9 mouse cellular contexts compared by ENCODE assay signal in genomic region chr8:113635592-113636279, GRCm38 (mm10). TPM values are rescaled to one million over a fixed set of nuclear protein-coding genes. Genes with fewer than 3 reads are reported as not detected.
DNase-seq lines count a peak whose midpoint lies in the region; ATAC-seq and TF ChIP-seq lines count a peak whose summit lies in the region.
"Had no signal": no experiment of that assay in that cellular context is flagged by ENCODE, and none has a peak within 500 bp of the region (broad histone marks: within the 10 kb centered on the region; RNA-seq: fewer than 3 reads in every experiment).

No protein-coding gene starts in this region.

- no peaks in the 10 kb centered on the region for H3K27me3 ChIP-seq in kidney, postnatal 0 days (ENCODE audit: insufficient read depth, low read length)
- no peaks in the 10 kb centered on the region for H3K27me3 ChIP-seq in MEL (ENCODE audit: control insufficient read depth in 1 of 2, insufficient read depth in 2 of 2, low read length in 2 of 2)
- no peaks in the 10 kb centered on the region for H3K27me3 ChIP-seq in embryonic facial prominence, embryonic 14.5 days (replicated peaks; ENCODE audit: control insufficient read depth, insufficient read depth, low read length)
- no peaks in the 10 kb centered on the region for H3K27me3 ChIP-seq in intestine, embryonic 16.5 days (replicated peaks; ENCODE audit: control insufficient read depth, insufficient read depth, low read length)

- no peak for TF ChIP-seq CTCF in kidney, postnatal 0 days (IDR thresholded peaks at IDR 0.05; ENCODE audit: low read depth)
- no peak for TF ChIP-seq CTCF in MEL (IDR thresholded peaks at IDR 0.05 in 2 of 3, conservative IDR thresholded peaks at IDR 0.05 in 1 of 3; ENCODE audit: control insufficient read depth in 1 of 3, insufficient read depth in 1 of 3, low read depth in 2 of 3, low read length in 3 of 3, poor library complexity in 1 of 3, severe bottlenecking in 1 of 3)

- H3K36me3 ChIP-seq in kidney, postnatal 0 days (ENCODE audit: insufficient read depth, low read length) = 0 out of 2 replicates have a peak, but pooled peaks cover 18% of the 10 kb centered on the region
- H3K36me3 ChIP-seq in MEL (ENCODE audit: control insufficient read depth in 1 of 2, insufficient read depth in 2 of 2, low read length in 2 of 2) = peaks cover 0 to 4% of the 10 kb centered on the region in 2 experiments; a peak in 1 of 4 replicates
- H3K36me3 ChIP-seq in embryonic facial prominence, embryonic 14.5 days (ENCODE audit: control insufficient read depth, insufficient read depth, low read length) = peaks cover 29% of the 10 kb centered on the region
- H3K36me3 ChIP-seq in intestine, embryonic 16.5 days (ENCODE audit: control insufficient read depth, insufficient read depth, low read length) = peaks cover 16% of the 10 kb centered on the region; the same call in 1 of the 2 replicates

- peak; percentile 85 for ATAC-seq in kidney, postnatal 0 days (replicated peaks; ENCODE audit: low FRiP score, low read depth)
- ATAC-seq in embryonic facial prominence, embryonic 14.5 days (ENCODE audit: low read depth) = peak; percentile 77
- ATAC-seq in intestine, embryonic 16.5 days = peak; percentile 88
- peak; percentile 75 for ATAC-seq in megakaryocyte-erythroid progenitor cell, adult 5-6 weeks (replicated peaks; ENCODE audit: low FRiP score, low TSS enrichment, poor library complexity, severe bottlenecking)

- TF ChIP-seq POLR2A in MEL (IDR thresholded peaks at IDR 0.05; ENCODE audit: control insufficient read depth in 1 of 2, insufficient read depth in 1 of 2, low read depth in 1 of 2, low read length in 2 of 2, poor library complexity in 1 of 2) = peak; percentile 73 to 79

- DNase-seq in kidney, postnatal 0 days (ENCODE audit: low spot score) = peak; percentile 94
- no peak for DNase-seq in kidney, postnatal 14 days
- peak; percentile 94 for DNase-seq in MEL (ENCODE audit: low read depth, low spot score)
- DNase-seq in embryonic facial prominence, embryonic 14.5 days (ENCODE audit: low spot score) = peak; percentile 94
- DNase-seq in retina, postnatal 1 day = no peak
- DNase-seq in gastrocnemius, adult 18-20 months (ENCODE audit: low spot score) = no peak

- H3K4me3 ChIP-seq in kidney, postnatal 0 days (replicated peaks; ENCODE audit: low read depth, low read length) = peak overlapping the region; percentile 61
- H3K4me3 ChIP-seq in MEL (ENCODE audit: control insufficient read depth in 1 of 2, insufficient read depth in 1 of 2, low read depth in 2 of 2, low read length in 2 of 2) = peak overlapping the region; percentile 70 to 85
- H3K4me3 ChIP-seq in embryonic facial prominence, embryonic 14.5 days (ENCODE audit: low read depth, low read length) = peak overlapping the region; percentile 65
- H3K4me3 ChIP-seq in intestine, embryonic 16.5 days (ENCODE audit: low read length) = peak overlapping the region; percentile 78

- H3K4me1 ChIP-seq in kidney, postnatal 0 days (replicated peaks; ENCODE audit: insufficient read depth, low read length) = peaks cover 8% of the 10 kb centered on the region
- H3K4me1 ChIP-seq in MEL (ENCODE audit: control insufficient read depth in 1 of 2, insufficient read depth in 2 of 2, low read length in 2 of 2) = peaks cover 0 to 11% of the 10 kb centered on the region in 2 experiments; a peak in 2 of 4 replicates
- H3K4me1 ChIP-seq in embryonic facial prominence, embryonic 14.5 days (ENCODE audit: control insufficient read depth, insufficient read depth, low read length) = peaks cover 7% of the 10 kb centered on the region; the same call in 1 of the 2 replicates
- H3K4me1 ChIP-seq in intestine, embryonic 16.5 days (ENCODE audit: control insufficient read depth, insufficient read depth, low read length) = peaks cover 16% of the 10 kb centered on the region

- peak overlapping the region; percentile 84 for H3K4me2 ChIP-seq in kidney, postnatal 0 days (ENCODE audit: low read length)
- peak overlapping the region; percentile 89 for H3K4me2 ChIP-seq in embryonic facial prominence, embryonic 14.5 days (ENCODE audit: low read depth, low read length)
- H3K4me2 ChIP-seq in intestine, embryonic 16.5 days (ENCODE audit: low read depth, low read length) = peak overlapping the region; percentile 94

- WGBS in kidney, postnatal 0 days = under 1% methylated on average over 44 of the region's 44 CpGs
- WGBS in embryonic facial prominence, embryonic 14.5 days = under 1% methylated on average over 43 of the region's 44 CpGs
- under 1% methylated on average over 44 of the region's 44 CpGs for WGBS in intestine, embryonic 16.5 days

- no peak for TF ChIP-seq EP300 in MEL (IDR thresholded peaks at IDR 0.05; ENCODE audit: low read depth in 1 of 2, low read length in 2 of 2)

- peaks cover 16% of the 10 kb centered on the region for H3K79me2 ChIP-seq in MEL (ENCODE audit: control insufficient read depth, insufficient read depth, low read length, poor library complexity)

- H3K27ac ChIP-seq in kidney, postnatal 0 days = peak overlapping the region; percentile 96
- H3K27ac ChIP-seq in MEL (ENCODE audit: control insufficient read depth, low read depth, low read length) = peak overlapping the region; percentile 92
- H3K27ac ChIP-seq in embryonic facial prominence, embryonic 14.5 days (replicated peaks; ENCODE audit: low read depth, low read length) = peak overlapping the region; percentile 92
- peak overlapping the region; percentile 97 for H3K27ac ChIP-seq in intestine, embryonic 16.5 days (ENCODE audit: low read length)

- H3K9me3 ChIP-seq in kidney, postnatal 0 days (replicated peaks; ENCODE audit: low read length) = no peaks in the 10 kb centered on the region
- H3K9me3 ChIP-seq in MEL (replicated peaks; ENCODE audit: insufficient read depth, low read length) = no peaks in the 10 kb centered on the region
- H3K9me3 ChIP-seq in embryonic facial prominence, embryonic 14.5 days (ENCODE audit: control insufficient read depth, low read length) = no peaks in the 10 kb centered on the region
- H3K9me3 ChIP-seq in intestine, embryonic 16.5 days (ENCODE audit: control insufficient read depth, low read length) = no peaks in the 10 kb centered on the region

- TF ChIP-seq RAD21 in MEL (IDR thresholded peaks at IDR 0.05; ENCODE audit: low read depth, low read length) = no peak

- H3K9ac ChIP-seq in kidney, postnatal 0 days (ENCODE audit: low read depth, low read length) = peak overlapping the region; percentile 65
- peak overlapping the region; percentile 93 for H3K9ac ChIP-seq in MEL (ENCODE audit: control insufficient read depth, low read depth, low read length, poor library complexity, severe bottlenecking)
- peak overlapping the region; percentile 72 for H3K9ac ChIP-seq in embryonic facial prominence, embryonic 14.5 days (ENCODE audit: low read depth, low read length)
- H3K9ac ChIP-seq in intestine, embryonic 16.5 days (ENCODE audit: low read depth, low read length) = peak overlapping the region; percentile 79

TF ChIP-seq in MEL, 35 proteins besides CTCF, POLR2A, EP300 and RAD21 (continues in another document):
- TF ChIP-seq MAX (IDR thresholded peaks at IDR 0.05; ENCODE audit: low read length) (peak; percentile 59; the same call in 1 of the 2 replicates), ZKSCAN1 (IDR thresholded peaks at IDR 0.05; ENCODE audit: low read depth, low read length) (no peak), CHD1 (IDR thresholded peaks at IDR 0.05; ENCODE audit: low read depth, low read length) (no peak), ZMIZ1 (IDR thresholded peaks at IDR 0.05; ENCODE audit: low read depth, low read length) (peak; percentile 46; the same call in 1 of the 2 replicates), CHD2 (IDR thresholded peaks at IDR 0.05; ENCODE audit: low read length) (no peak), E2F4 (IDR thresholded peaks at IDR 0.05; ENCODE audit: borderline replicate concordance, low read depth, low read length) (no peak), UBTF (IDR thresholded peaks at IDR 0.05; ENCODE audit: borderline replicate concordance, insufficient read depth, low read depth, low read length) (no peak), SMC3 (IDR thresholded peaks at IDR 0.05; ENCODE audit: low read depth, low read length) (no peak), GATA1 (IDR thresholded peaks at IDR 0.05; ENCODE audit: low read depth, low read length) (peak; percentile 67), MAFK (IDR thresholded peaks at IDR 0.05; ENCODE audit: borderline replicate concordance, low read depth, low read length) (no peak), RCOR1 (IDR thresholded peaks at IDR 0.05; ENCODE audit: low read depth, low read length) (no peak), TAL1 (IDR thresholded peaks at IDR 0.05; ENCODE audit: low read length) (0 out of 2 replicates have a peak, but pooled peaks have one; percentile 35), ZC3H11A (IDR thresholded peaks at IDR 0.05; ENCODE audit: low read depth, low read length) (no peak), BHLHE40 (IDR thresholded peaks at IDR 0.05; ENCODE audit: borderline replicate concordance, low read depth, low read length) (no peak), USF1 (IDR thresholded peaks at IDR 0.05; ENCODE audit: low read depth, low read length) (no peak), SIN3A (IDR thresholded peaks at IDR 0.05; ENCODE audit: low read length) (peak; percentile 95), ELF1 (IDR thresholded peaks at IDR 0.05; ENCODE audit: low read depth, low read length) (peak; percentile 97)

RNA-seq across cellular contexts. Expression of gene Mon1b, which starts 0.3 kb away (rescaled TPM):
- polyA plus RNA-seq in kidney, postnatal 0 days (2015; fragmentation: Nextera tagmentation; extraction: Ambion mirVana) = 6.1 and 6.3 TPM in 2 replicates
- total RNA-seq in MEL (2012; rRNA removed) = 7.7 and 8.8 TPM in 2 replicates
- polyA plus RNA-seq in MEL (2012; ENCODE audit: insufficient read depth in 1 of 2, insufficient read length in 2 of 2, low read depth in 1 of 2, low replicate concordance in 2 of 2, missing spikeins in 1 of 2) = 10 to 100 TPM in 1 of 2 experiments, not detected in 1; 15.6 TPM
- polyA plus RNA-seq in embryonic facial prominence, embryonic 14.5 days (2014; fragmentation: Nextera tagmentation; extraction: Ambion mirVana) = 7.2 and 8.3 TPM in 2 replicates
- polyA plus RNA-seq in intestine, embryonic 16.5 days (2015; fragmentation: Nextera tagmentation; extraction: Ambion mirVana) = 6.2 and 6.5 TPM in 2 replicates
- total RNA-seq in megakaryocyte-erythroid progenitor cell, adult 5-6 weeks (2014; fragmentation: Nextera tagmentation) = 14.2 and 17.0 TPM in 2 replicates
- 12.2 and 18.0 TPM in 2 replicates for total RNA-seq in megakaryocyte-erythroid progenitor cell, adult 5-6 weeks (2017)
- 1 to 10 TPM; 3.1 to 3.2 TPM for total RNA-seq in gastrocnemius, adult 18-20 months (2021)

RNA-seq across cellular contexts. Expression of gene Syce1l, which starts 7.3 kb away (rescaled TPM):
- not detected in 2 replicates for polyA plus RNA-seq in kidney, postnatal 0 days (2015; fragmentation: Nextera tagmentation; extraction: Ambion mirVana)
- total RNA-seq in MEL (2012; rRNA removed) = not detected in 2 replicates
- polyA plus RNA-seq in MEL (2012; ENCODE audit: insufficient read depth in 1 of 2, insufficient read length in 2 of 2, low read depth in 1 of 2, low replicate concordance in 2 of 2, missing spikeins in 1 of 2) = not detected
- not detected in 2 replicates for polyA plus RNA-seq in embryonic facial prominence, embryonic 14.5 days (2014; fragmentation: Nextera tagmentation; extraction: Ambion mirVana)
- polyA plus RNA-seq in intestine, embryonic 16.5 days (2015; fragmentation: Nextera tagmentation; extraction: Ambion mirVana) = not detected in 2 replicates
- total RNA-seq in megakaryocyte-erythroid progenitor cell, adult 5-6 weeks (2014; fragmentation: Nextera tagmentation) = not detected in 2 replicates
- total RNA-seq in megakaryocyte-erythroid progenitor cell, adult 5-6 weeks (2017) = not detected in 2 replicates
- not detected for total RNA-seq in gastrocnemius, adult 18-20 months (2021)
- total RNA-seq: gastrocnemius, postnatal 36 days had no signal

Comparison
In these comparisons a context has a peak if more than half of its experiments do, and no peak if none do; other contexts are left out.
1. DNase-seq: peak in kidney, postnatal 0 days (single experiment), MEL (single experiment) and embryonic facial prominence, embryonic 14.5 days (single experiment); none in kidney, postnatal 14 days (single experiment), retina, postnatal 1 day (single experiment) and gastrocnemius, adult 18-20 months (single experiment).
2. Peak in every context shown above with its lines, with median percentiles within 50 percentile points of each other: ATAC-seq, H3K27ac ChIP-seq, H3K4me2 ChIP-seq, H3K4me3 ChIP-seq and H3K9ac ChIP-seq.